Comparison of ENCODE assay signal across 13 mouse cellular contexts in genomic region chr2:135140576-135140975, GRCm38 (mm10).
DNase-seq lines count a peak whose midpoint lies in the region; ATAC-seq lines count a peak whose summit lies in the region.
"Had no signal": no experiment of that assay in that cellular context is flagged by ENCODE, and none has a peak within 500 bp of the region (broad histone marks: within the 10 kb centered on the region; RNA-seq: fewer than 3 reads in every experiment).

No protein-coding gene starts in this region.

- H3K27me3 ChIP-seq in heart, embryonic 13.5 days (replicated peaks), result no peaks in the 10 kb centered on the region
- no peaks in the 10 kb centered on the region for H3K27me3 ChIP-seq in hindbrain, embryonic 11.5 days (ENCODE audit: control insufficient read depth, insufficient read depth, low read length)
- H3K27me3 ChIP-seq in midbrain, embryonic 14.5 days (ENCODE audit: control insufficient read depth, insufficient read depth, low read length), result no peaks in the 10 kb centered on the region
- H3K27me3 ChIP-seq: forebrain, embryonic 12.5 days had no signal

- WGBS in heart, embryonic 13.5 days, result 13% methylated on average over 8 of the region's 8 CpGs
- 5% methylated on average over 8 of the region's 8 CpGs for WGBS in hindbrain, embryonic 11.5 days
- 5% methylated on average over 8 of the region's 8 CpGs for WGBS in midbrain, embryonic 14.5 days

- no peak for ATAC-seq in heart, embryonic 13.5 days (ENCODE audit: extremely low read depth, insufficient number of reproducible peaks, low FRiP score, low TSS enrichment)
- ATAC-seq in hindbrain, embryonic 11.5 days (ENCODE audit: low FRiP score), result peak; percentile 77
- peak; percentile 31; the same call in 1 of the 2 replicates for ATAC-seq in midbrain, embryonic 14.5 days (ENCODE audit: low FRiP score, low TSS enrichment)
- ATAC-seq in CD4-positive, CD25-positive, alpha-beta regulatory T cell, adult 4 months, result no peak
- ATAC-seq: liver, postnatal 0 days had no signal

- intact Hi-C loops in heart, postnatal 36 days (cut with DNase I), result no loop called here

- H3K9me3 ChIP-seq in heart, embryonic 13.5 days, result no peaks in the 10 kb centered on the region
- H3K9me3 ChIP-seq in hindbrain, embryonic 11.5 days (ENCODE audit: control insufficient read depth, low read length), result no peaks in the 10 kb centered on the region
- H3K9me3 ChIP-seq in midbrain, embryonic 14.5 days (ENCODE audit: control insufficient read depth, low read length), result no peaks in the 10 kb centered on the region
- H3K9me3 ChIP-seq: forebrain, embryonic 12.5 days had no signal

- H3K27ac ChIP-seq in heart, embryonic 13.5 days (replicated peaks), result no peak overlapping the region
- H3K27ac ChIP-seq in hindbrain, embryonic 11.5 days (ENCODE audit: low read depth, low read length), result no peak overlapping the region
- H3K27ac ChIP-seq in midbrain, embryonic 14.5 days (replicated peaks; ENCODE audit: low read depth, low read length), result no peak overlapping the region
- H3K27ac ChIP-seq: forebrain, embryonic 12.5 days had no signal

- peak overlapping the region; percentile 55 for H3K4me2 ChIP-seq in heart, embryonic 13.5 days
- H3K4me2 ChIP-seq in hindbrain, embryonic 11.5 days (replicated peaks; ENCODE audit: low read depth, low read length), result 0 out of 2 replicates have a peak overlapping the region, but pooled peaks have one; percentile 6
- no peak overlapping the region for H3K4me2 ChIP-seq in midbrain, embryonic 14.5 days (ENCODE audit: low read length)
- H3K4me2 ChIP-seq: forebrain, embryonic 12.5 days had no signal

- peaks cover 12% of the 10 kb centered on the region for H3K4me1 ChIP-seq in heart, embryonic 13.5 days
- no peaks in the 10 kb centered on the region for H3K4me1 ChIP-seq in hindbrain, embryonic 11.5 days (replicated peaks; ENCODE audit: control insufficient read depth, insufficient read depth, low read length)
- 0 out of 2 replicates have a peak, but pooled peaks cover 6% of the 10 kb centered on the region for H3K4me1 ChIP-seq in midbrain, embryonic 14.5 days (ENCODE audit: control insufficient read depth, insufficient read depth, low read length)

- H3K36me3 ChIP-seq in heart, embryonic 13.5 days, result no peaks in the 10 kb centered on the region
- H3K36me3 ChIP-seq in hindbrain, embryonic 11.5 days (ENCODE audit: control insufficient read depth, insufficient read depth, low read length), result no peaks in the 10 kb centered on the region
- H3K36me3 ChIP-seq in midbrain, embryonic 14.5 days (ENCODE audit: control insufficient read depth, insufficient read depth, low read length), result no peaks in the 10 kb centered on the region
- H3K36me3 ChIP-seq: forebrain, embryonic 12.5 days had no signal

- DNase-seq in heart, postnatal 36 days, result no peak
- peak; percentile 70 for DNase-seq in embryo, embryonic 10.5 days (ENCODE audit: low spot score)
- peak; percentile 31 for DNase-seq in hindbrain, embryonic 11.5 days (ENCODE audit: low spot score)
- DNase-seq in midbrain, embryonic 14.5 days, result no peak
- no peak for DNase-seq in spleen, postnatal 36 days (ENCODE audit: low spot score in 2 of 2)
- no peak for DNase-seq in ovary, postnatal 10 days (ENCODE audit: low spot score)
- DNase-seq: cerebellum, adult 9-10 months; layer of hippocampus, adult 9-11 months; liver, postnatal 0 days; right cerebral cortex, postnatal 25 days had no signal

- H3K4me3 ChIP-seq in heart, embryonic 13.5 days, result peak overlapping the region; percentile 17
- no peak overlapping the region for H3K4me3 ChIP-seq in hindbrain, embryonic 11.5 days (ENCODE audit: low read depth, low read length)
- no peak overlapping the region for H3K4me3 ChIP-seq in midbrain, embryonic 14.5 days (replicated peaks; ENCODE audit: low read depth, low read length)
- H3K4me3 ChIP-seq: forebrain, embryonic 12.5 days had no signal

- 0 out of 2 replicates have a peak overlapping the region, but pooled peaks have one; percentile 5 for H3K9ac ChIP-seq in heart, embryonic 13.5 days
- no peak overlapping the region for H3K9ac ChIP-seq in hindbrain, embryonic 11.5 days (ENCODE audit: low read depth, low read length)
- no peak overlapping the region for H3K9ac ChIP-seq in midbrain, embryonic 14.5 days (replicated peaks; ENCODE audit: low read length)
- H3K9ac ChIP-seq: forebrain, embryonic 12.5 days; liver, postnatal 0 days had no signal

Comparison
In these comparisons a context has a peak if more than half of its experiments do, and no peak if none do; other contexts are left out.
1. ATAC-seq: peak in hindbrain, embryonic 11.5 days (single experiment) and midbrain, embryonic 14.5 days (single experiment); none in heart, embryonic 13.5 days (single experiment) and CD4-positive, CD25-positive, alpha-beta regulatory T cell, adult 4 months (single experiment).
2. DNase-seq: peak in embryo, embryonic 10.5 days (single experiment) and hindbrain, embryonic 11.5 days (single experiment); none in heart, postnatal 36 days (0 of 2), midbrain, embryonic 14.5 days (single experiment), spleen, postnatal 36 days (0 of 2) and ovary, postnatal 10 days (single experiment).